Mouse (Mus musculus) erythroblast, adult 5-6 weeks (primary cell): ENCODE measurements at regions not wholly inside any gene's neighbourhood (a gene's known extent, or its start where the extent isn't known, plus 50 kb on each side); places are given as distances from the start of the nearest gene placed in this dataset.
A peak's percentile ranks its signal among the peaks of the same experiment; 100 is the strongest.

Experiments
- ATAC-seq: replicated peaks from 2 replicates; pipeline ENCODE4 v1.8.0; 2016; ENCODE audit warnings: moderate number of reproducible peaks, mild to moderate bottlenecking, moderate TSS enrichment, inconsistent platforms; ENCODE audit not compliant: poor library complexity, low FRiP score, severe bottlenecking

DNA sequence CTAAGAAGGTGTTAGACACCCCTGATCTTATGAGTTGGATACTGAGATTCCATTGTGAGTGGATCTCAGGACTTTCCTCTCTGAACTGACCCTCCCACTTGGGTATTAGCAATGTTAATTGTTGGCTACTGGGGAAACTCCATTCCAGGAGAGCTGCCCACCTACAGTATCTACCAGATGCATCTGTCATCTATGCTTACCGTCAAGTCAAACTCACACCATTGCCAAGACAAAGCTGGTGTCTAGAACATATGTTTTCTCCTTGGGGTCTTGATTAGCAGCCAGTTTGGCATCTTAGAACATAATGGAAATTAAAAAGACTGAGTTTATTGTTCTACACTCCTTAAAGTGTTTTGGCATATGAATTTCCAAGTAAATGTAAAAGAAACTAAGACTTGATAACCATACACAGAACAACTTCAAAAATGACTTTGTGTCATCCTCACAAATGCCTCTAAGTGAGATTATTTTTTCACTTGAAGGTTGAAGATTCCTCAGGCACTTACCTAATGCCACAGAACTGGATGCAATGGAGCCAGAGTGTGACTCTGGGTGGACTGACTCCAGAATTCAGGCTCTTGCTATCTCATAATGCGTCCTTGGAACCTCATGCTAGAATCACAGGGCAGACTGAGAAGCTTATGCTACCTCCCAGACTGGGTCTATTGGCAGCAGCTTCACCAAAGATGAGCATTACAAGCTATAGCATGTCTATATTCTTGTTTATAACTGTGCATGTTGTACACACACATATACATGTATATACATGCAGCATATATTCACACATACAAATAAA is 107.5 kb upstream of the Rnf152 start:
- no peak for ATAC-seq

DNA sequence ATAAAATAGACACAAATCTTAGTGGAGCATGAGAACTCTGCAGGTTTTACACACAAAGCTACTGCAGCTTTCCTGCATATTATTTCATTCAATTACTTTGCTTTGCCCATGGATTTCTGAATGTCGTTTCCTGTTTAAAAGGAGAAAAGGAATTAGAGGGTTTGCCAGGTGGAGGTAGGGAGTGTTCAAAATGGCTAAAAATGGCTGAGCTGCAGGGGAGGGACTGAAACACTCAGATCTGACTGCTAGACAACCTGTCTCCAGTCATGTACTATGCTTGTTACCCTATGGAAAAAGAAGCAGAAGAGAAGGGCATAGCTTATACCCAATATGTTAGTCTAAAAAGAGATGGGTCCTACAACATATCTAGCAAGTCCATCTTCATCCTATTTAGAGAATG is 106.2 kb upstream of the Rnf152 start:
- no peak for ATAC-seq

DNA sequence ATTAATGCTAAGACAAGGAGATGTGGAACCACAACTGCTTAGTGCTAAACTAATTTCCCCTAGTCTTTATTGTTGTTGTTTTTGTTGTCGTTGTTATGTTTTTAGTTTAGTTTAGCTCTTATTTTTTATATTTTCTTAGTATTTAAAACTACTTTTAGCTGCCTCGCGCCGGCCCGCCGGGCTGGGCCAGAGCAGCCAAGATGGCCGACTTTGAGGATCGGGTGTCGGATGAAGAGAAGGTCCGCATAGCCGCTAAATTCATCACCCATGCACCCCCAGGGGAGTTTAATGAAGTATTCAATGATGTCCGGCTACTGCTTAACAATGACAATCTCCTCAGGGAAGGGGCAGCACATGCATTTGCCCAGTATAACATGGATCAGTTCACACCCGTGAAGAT is 99.3 kb upstream of the Rnf152 start:
- peak; percentile 74 for ATAC-seq

DNA sequence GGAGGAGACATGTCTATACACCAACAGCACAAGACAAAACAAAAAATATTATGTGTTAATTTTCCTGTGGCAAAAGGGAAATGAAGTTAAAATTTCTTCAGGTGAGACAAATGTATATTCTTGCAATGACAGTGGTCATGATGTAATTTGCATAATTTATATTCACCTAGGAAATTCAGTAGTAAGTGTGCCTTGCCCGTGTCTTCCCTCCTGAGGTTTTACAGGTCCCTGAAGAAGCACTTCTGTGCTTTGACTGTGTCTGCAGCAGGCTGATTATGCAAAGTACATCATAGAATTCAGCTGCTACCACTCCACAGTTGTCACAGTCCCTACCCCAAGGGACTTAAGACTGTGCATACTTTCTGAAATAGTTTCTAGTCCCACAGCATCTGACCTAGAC is 98.2 kb upstream of the Rnf152 start:
- ATAC-seq = no peak

DNA sequence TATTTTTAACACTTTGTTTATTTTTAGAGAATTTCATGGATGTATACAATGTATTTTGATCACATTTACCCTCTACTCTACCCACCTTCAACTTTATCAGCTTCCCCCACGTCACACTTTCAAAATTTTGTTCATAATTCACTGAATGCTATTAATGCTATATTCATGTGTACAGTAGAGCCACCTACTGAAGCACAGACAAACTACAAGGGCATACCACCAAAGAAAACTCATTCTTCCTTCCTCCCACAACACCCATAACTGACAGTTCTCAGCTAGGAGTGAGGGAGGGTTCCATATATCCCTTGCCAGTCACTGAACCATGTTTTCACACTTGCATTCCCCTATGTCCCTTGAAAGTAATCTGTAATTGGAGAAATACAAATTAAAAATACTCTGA is 89.7 kb upstream of the Rnf152 start:
- ATAC-seq = no peak

DNA sequence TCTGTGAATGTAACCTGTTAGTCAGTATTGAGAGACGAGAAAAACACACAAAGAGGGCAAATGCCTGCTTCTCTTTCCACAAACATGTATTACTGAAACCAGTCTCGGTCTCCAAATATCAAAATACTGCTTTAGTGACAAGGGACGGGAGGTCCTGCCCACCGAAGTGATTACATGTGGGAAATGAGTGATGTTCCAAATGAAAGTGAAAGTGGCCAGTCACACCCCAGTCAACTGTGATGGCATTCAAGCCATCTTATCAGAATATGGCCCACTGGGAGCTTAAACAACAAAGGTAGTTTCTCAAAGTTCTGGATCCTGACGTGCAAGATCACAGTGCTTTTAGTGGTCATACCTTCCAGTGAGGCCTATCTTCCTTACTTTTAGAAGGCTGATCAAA is 87.0 kb upstream of the Rnf152 start:
- no peak for ATAC-seq

DNA sequence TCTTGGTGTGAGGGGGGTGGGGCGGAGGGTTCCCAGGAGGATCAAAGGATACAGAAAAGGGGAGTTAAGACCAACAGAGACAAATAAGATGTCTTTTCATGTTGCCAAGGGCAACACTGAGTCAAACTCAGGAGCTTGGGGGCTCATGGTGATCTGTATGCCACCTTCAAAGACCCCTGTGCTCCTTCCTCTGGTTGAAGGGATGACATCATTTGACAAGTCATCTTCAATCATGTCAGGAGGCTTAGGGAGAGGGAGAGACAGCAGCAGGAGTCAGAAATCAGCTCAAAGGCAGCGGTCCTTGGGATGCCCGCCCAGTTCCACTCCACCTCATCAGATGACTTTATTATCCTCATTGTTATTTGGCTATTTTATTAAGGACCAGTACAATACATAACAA is 83.8 kb upstream of the Rnf152 start:
- no peak for ATAC-seq

DNA sequence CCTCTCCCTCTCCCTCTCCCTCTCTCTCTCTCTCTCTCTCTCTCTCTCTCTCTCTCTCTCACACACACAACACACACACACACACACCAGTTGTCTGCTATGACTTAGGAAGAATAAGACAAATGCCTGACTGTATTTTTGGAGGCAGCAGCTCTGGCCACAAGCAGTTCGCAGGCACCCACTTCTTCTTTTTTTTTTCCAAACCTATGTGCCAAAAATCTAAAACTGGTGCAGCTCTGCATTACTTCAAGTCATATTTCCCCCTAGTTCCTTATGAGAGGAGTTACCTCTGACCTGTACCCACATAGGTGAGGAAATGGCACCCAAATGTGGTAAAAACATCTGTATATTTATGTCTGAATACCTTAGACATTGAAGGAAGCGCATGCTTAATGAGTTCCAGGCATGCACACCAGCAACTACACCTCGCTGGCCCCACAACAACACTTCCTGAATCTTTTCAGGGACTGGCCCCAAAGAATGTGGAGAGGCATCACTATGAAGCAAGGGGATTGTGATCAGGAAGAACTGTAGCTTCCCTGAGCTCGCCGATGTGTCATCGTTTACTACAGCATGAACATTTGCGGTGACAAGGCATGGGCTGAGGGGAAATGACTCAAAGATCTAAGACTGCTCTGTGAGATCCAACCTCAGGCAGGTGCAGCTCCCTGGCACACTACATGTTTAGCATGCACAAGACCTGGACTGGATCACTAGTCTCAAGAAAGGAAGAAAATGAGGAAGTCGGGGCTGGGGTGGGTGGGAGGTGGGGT is 78.3 kb upstream of the Rnf152 start:
- ATAC-seq = no peak

DNA sequence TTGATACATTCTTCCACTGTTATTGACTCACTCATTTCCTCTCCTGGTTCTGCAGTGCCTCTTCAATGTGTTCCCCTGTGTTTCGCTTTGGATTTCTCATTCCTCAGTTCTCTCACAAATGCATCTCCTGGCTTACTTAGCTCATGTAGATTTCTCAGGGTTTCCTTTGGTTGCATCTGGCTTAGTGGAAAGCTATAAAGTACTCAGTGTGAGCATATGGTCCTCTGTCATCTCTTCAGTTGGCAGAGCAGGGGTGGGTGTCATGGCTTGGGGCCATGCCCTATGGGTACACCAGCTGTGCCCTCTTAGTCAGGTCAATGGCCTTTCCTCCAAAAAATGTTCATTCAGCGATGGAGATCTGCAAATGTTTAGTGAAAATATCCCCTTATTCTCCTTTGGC is 77.4 kb upstream of the Rnf152 start:
- no peak for ATAC-seq

DNA sequence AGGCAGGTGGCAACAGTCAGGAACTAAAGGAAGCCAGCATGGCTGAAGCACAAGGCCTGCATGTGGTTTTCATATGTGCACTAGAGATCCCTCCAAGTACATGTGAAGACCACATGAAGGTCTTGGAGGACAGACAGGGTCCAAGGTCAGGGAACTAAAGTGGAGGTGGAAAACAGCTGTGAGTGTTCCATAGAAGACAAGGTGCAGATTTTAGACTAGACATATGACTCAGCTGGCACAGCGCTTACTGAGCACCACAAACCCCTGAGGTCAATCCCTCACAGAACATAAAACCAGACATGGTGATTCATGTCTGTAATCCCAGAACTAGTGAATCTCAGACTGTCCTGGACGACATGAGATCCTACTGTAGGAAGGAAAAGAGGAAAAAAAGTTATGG is 75.3 kb upstream of the Rnf152 start:
- ATAC-seq = no peak

DNA sequence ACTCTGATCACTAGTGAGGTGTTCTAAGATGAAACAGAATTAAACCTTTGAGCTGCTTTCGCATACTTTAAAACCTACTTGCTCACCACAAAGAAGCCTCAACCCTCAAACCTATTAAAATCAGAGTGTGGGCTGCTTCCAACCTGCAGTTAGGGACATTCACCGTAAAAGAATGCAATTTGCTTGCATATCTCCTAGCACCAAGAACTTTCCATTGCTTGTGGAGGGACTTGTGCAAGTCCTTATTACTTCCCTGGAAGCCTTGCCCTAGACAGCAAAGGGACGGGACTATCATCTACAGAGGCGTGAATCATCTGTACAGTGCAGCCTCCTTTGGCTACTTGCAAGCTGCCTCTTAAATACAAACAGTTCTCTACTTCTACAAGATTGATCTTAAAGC is 74.2 kb upstream of the Rnf152 start:
- ATAC-seq = no peak

DNA sequence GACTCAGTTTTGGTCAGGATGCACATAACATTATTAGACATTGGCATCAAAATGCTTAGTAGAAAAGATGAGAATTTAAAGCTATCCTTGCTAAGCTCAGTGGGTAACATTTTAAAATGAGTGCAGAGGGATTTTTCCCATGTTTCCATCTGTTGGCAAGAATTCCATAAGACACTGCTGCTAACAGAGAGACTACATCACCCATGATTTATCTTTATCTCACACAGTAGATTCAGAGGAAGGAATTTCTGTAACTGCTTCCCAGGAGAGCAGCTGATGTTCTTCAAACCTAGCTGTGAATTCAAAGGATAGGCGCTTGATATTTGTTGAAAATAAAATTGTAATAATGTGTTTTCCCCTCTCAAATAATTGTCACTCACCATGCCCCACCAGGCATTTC is 71.7 kb upstream of the Rnf152 start:
- ATAC-seq = no peak

DNA sequence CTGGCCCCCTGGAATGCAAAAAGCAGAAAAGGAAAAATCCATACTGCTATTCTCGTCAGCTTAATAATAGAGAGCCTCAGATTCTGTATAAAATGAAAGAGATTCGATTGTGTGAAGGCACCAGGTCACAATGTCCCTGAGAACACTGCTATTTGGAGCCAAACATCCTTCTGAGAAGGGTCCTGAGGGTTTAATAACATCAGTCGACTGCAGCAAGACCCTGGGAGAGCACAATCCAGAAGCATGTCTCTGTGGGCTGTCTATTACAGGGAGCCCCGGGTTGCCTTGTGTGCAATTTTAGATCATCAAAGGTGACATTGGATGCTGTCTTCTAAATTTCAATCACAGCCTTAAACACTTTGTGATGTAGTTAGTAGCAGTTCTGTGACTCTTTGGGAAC is 69.6 kb upstream of the Rnf152 start:
- ATAC-seq = no peak

DNA sequence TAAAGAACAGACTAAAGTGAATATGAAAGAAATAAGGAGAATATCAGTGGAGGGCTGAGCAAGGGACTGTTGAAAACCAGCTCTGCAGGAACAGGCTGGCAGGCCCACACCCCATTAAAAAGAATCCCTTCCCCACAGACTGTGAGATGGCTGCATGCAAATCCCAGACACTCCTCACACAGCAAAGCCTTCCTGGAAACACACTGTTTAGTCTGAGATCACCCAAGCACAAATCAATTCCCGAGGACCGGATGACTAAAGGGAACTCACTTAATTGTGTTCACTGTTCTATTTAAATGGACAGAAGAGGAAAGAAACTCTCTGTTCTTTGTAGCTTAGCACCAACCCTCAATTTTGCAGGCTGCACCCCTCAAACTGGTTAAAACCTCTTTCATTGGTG is 66.9 kb upstream of the Rnf152 start:
- no peak for ATAC-seq

DNA sequence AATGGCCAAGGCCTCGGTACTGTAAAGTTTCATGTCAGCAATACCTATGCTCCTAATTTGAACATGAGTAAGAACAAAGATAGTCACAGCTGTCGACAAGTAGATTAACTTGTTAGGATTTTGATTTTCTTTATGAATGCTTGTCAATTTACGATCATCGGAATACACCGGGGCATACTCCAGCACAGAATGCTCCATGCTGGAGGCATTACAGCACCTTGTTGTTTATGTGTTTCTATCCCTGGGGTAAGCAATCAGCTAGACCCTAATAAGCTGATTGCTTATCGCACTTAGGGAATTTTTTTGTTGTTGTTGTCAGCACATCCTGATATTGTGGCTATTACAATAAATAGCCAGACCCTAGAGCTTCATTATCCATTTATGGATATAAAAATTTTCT is 66.4 kb upstream of the Rnf152 start:
- no peak for ATAC-seq

DNA sequence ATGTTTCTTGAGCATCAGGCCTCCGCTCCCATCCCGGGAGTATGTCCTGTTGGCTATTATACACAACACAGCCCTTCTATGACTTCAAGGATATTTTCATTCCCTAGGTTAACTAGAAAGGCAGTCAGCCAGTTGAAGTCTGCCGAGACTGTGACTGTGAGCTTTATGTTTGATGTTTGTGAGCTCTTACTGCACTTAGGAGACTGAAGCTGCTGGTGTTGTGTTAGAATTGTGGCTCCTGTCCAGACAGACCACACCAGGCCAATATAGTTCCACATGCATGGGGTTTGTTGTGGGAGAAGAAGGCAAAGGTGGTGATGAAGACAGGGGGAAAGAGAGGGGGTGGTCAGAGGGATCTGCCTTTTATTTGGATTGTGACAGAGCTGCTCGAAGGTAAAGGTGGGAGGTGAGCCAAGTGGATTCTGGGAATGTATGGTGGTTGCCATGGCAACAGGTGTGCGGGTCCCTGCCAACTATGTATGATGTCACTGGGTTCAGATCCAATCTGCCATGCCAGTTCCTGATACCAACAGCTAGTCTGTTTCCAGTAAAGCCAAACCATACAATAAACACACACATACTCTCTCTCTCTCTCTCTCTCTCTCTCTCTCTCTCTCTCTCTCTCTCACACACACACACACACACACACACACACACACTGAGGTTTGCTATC is 64.0 kb upstream of the Rnf152 start:
- ATAC-seq = no peak
